19 mouse cellular contexts compared by ENCODE assay signal in genomic region chr17:8838252-8838651, GRCm38 (mm10).
DNase-seq lines count a peak whose midpoint lies in the region; ATAC-seq lines count a peak whose summit lies in the region.
"Had no signal": no experiment of that assay in that cellular context is flagged by ENCODE, and none has a peak within 500 bp of the region (broad histone marks: within the 10 kb centered on the region; RNA-seq: fewer than 3 reads in every experiment).

No protein-coding gene starts in this region.

- no peak overlapping the region for H3K27ac ChIP-seq in limb, embryonic 10.5 days
- H3K27ac ChIP-seq: heart, adult 2 months; left cerebral cortex, adult 2 months; liver, embryonic 12.5 days; lung, embryonic 15.5 days; stomach, embryonic 15.5 days had no signal

- no peak overlapping the region for H3K4me3 ChIP-seq in limb, embryonic 10.5 days
- H3K4me3 ChIP-seq: heart, adult 2 months; left cerebral cortex, adult 2 months; liver, embryonic 12.5 days; lung, embryonic 15.5 days; stomach, embryonic 15.5 days had no signal

- no peaks in the 10 kb centered on the region for H3K27me3 ChIP-seq in limb, embryonic 10.5 days (ENCODE audit: low read depth, poor library complexity, severe bottlenecking)
- H3K27me3 ChIP-seq: liver, embryonic 12.5 days; lung, embryonic 15.5 days; stomach, embryonic 15.5 days had no signal

- H3K4me1 ChIP-seq in limb, embryonic 10.5 days, result peaks cover 18% of the 10 kb centered on the region

- DNase-seq in adrenal gland, postnatal 36 days, result peak; percentile 10 to 38
- DNase-seq in adrenal gland, adult (ENCODE audit: inconsistent age in 2 of 2, low spot score in 1 of 2), result no peak
- peak; percentile 47 for DNase-seq in kidney, postnatal 10 days
- DNase-seq in kidney, adult 18-20 months, result no peak
- peak; percentile 35 for DNase-seq in thymus, postnatal 4 days
- no peak for DNase-seq in thymus, postnatal 36 days
- no peak for DNase-seq in limb, embryonic 10.5 days (ENCODE audit: low spot score)
- DNase-seq: adrenal gland, postnatal 14 days; cerebellum, adult 11 months; cerebellum, postnatal 14 days; left cerebral cortex, postnatal 4 days; right cerebral cortex, postnatal 25 days; thymus, adult 18-20 months had no signal

- ATAC-seq in megakaryocyte progenitor cell, adult 5-6 weeks (replicated peaks; ENCODE audit: poor library complexity), result peak; percentile 75
- ATAC-seq: liver, embryonic 12.5 days had no signal

- WGBS in limb, embryonic 10.5 days, result 50% methylated on average over 8 of the region's 8 CpGs

- H3K9me3 ChIP-seq in limb, embryonic 10.5 days (replicated peaks), result no peaks in the 10 kb centered on the region
- H3K9me3 ChIP-seq: liver, embryonic 12.5 days; lung, embryonic 15.5 days; stomach, embryonic 15.5 days had no signal

- H3K36me3 ChIP-seq in limb, embryonic 10.5 days, result no peaks in the 10 kb centered on the region
- H3K36me3 ChIP-seq: liver, embryonic 12.5 days; lung, embryonic 15.5 days; stomach, embryonic 15.5 days had no signal

Comparison
In these comparisons a context has a peak if more than half of its experiments do, and no peak if none do; other contexts are left out.
1. DNase-seq: peak in adrenal gland, postnatal 36 days (2 of 2), kidney, postnatal 10 days (single experiment) and thymus, postnatal 4 days (single experiment); none in adrenal gland, adult (0 of 2), kidney, adult 18-20 months (single experiment), thymus, postnatal 36 days (0 of 2) and limb, embryonic 10.5 days (single experiment).